Mouse (Mus musculus) gastrocnemius, adult 18-20 months (tissue): ENCODE results near the gene Relt. TPM values are rescaled to one million over a fixed set of nuclear protein-coding genes. Genes with fewer than 3 reads are reported as not detected.
"Not testable (repeated sequence)": the region's sequence is repeated elsewhere in the genome, so short reads cannot be mapped to it uniquely, and the experiment has no call there.

ENCODE experiments used
- DNase-seq: peaks from one replicate; pipeline ENCODE4 v3.0.0; 2021; ENCODE audit warnings: low spot score
- total RNA-seq, 2 experiments: library from RNA; stranded (reverse); gene quantifications; 2 replicates each; pipeline ENCODE4 v1.2.3; 2021

Relt gene
- total RNA-seq, 2 experiments from 2014 or later: 15.5 to 23.8 TPM

GRCm38 (mm10) chr7:100846033-100846432 is 17.2 kb downstream of the Relt start:
- DNase-seq: not testable (repeated sequence)

- DNase-seq: no peak
These were observed 17.8 kb downstream of the Relt start for GRCm38 (mm10) chr7:100845412-100845811.

DNA sequence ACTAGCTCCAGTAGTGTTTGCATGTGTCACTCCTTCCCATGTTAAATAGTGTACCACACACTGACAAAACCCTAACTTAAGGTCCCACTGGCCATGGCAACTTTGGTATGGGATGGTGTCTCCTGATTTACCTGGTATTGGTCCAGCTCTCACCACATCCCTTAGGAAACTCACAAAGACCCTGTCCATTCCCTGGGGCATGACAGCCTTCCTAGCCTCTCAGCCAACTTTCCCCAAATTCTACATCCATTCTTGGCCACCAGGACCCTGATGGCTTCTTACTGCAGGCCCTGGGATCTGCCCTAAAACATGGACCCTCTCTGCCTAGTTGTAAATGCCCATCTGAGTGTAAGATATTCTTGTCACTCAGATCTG is 18.2 kb downstream of the Relt start:
- no peak for DNase-seq

- DNase-seq: no peak
These were observed 18.7 kb downstream of the Relt start for GRCm38 (mm10) chr7:100844385-100845025.

GRCm38 (mm10) chr7:100843866-100844265 is 19.4 kb downstream of the Relt start:
- no peak for DNase-seq

DNA sequence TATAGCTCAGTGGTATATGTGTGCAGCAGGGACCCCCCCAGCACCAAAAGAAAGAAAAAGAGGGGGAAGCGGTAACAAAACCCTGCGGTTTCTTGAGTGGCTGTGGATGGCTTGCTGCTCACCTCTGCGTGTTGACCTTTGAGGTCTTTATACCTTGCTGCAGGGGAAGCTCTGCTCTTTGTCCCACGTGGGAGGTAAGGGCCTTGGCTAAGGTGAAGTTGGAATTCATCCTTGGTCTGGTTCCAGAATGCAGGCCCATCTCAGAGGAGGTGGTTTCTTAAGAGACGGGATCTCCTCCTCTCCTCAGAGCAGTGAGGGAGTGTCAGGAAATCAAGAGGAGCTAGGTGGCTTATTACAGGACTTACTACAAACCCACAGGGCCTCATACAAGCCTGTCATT is 21.1 kb downstream of the Relt start:
- no peak for DNase-seq

DNA sequence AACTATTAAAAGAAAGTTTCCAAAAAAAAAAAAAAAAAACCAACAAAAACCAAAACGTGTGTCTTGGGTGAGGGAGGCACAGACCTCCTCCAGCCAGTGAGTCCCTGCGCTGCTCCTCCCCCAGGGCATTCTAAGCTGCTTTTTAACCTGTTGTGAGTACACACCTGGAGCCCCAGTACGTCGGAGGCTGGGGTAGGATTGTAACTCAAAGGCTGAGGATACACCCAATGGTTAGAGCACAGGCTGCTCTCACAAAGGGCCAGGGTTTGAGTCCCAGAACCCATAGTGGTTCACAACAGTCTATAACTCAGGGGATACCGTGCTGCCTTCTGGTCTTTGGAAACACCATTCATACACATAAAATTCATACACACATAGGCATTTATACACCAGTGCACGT is 21.6 kb downstream of the Relt start:
- no peak for DNase-seq

DNA sequence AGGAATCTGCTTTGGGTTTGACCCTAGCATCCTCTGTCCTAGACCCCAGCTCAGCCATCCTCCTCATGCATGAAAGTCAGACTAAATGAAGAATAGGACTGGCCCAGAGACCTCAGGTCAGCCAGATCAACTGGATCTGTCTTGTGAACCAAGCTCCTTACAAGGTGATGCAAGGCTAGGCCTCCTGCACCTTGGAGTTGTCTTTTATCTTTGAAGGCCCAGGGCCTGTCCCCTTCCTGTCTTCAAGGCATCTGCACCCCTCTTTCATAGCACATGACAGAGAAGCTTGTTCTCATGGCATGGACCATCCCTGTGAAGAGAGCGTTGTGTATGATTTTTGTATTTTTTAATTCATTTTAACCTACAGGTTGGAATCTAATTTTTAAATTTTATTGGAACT is 22.3 kb downstream of the Relt start:
- DNase-seq: no peak

DNA sequence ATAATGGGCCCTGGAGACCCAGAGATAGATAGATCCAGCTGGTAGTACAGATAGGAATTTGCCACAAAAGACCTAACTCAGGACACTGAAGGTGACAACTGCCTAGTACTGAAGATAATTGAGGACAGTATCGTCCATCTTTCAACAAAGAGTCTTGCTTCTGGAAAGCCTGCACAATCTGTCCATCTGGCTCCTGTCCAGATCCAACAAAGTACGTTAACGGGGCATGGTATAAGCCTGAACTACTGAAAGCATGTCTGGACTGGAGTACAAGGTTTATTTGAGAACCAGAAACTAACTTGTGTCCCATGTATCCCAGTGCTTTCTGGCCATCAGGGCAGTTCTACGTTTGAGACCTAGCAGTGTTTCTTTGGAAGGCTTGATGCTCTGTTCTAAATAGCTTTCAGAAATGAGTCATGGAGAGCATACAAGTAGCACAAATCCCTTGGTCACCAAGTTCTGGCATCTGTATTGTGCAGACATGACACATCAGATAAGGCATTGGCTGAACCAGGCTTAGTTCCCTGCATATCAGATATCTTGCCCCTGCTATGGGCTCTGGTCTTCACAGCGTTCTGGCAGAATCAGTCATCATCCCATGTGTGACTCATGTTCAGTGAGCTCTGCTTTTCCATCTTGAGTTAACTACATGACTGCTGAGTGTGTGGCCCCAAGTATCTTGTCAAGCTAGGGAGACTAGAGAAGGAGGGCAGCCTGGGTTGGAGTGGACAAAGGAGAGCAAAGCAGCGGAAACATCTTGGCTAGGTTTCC is 23.4 kb downstream of the Relt start:
- no peak for DNase-seq

DNA sequence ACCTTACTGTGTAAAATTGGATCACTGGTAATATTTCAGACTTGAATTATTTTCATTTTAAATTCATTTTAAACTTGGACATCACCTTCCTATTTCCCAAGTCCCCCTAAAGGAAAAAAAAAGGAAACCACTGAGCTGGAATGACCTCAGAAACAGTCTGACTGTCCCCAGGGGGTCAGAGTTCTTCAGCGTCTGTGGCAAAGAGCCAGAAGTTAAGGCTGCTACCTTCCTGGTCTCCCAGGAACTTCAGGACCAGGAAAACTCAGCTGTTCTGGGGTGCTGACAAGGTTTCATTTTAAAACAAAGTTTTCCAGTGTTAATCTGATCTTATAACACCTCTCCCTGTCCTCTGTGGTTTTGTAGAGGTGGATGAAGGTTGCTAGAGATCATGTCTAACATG is 25.5 kb downstream of the Relt start:
- DNase-seq: no peak

DNA sequence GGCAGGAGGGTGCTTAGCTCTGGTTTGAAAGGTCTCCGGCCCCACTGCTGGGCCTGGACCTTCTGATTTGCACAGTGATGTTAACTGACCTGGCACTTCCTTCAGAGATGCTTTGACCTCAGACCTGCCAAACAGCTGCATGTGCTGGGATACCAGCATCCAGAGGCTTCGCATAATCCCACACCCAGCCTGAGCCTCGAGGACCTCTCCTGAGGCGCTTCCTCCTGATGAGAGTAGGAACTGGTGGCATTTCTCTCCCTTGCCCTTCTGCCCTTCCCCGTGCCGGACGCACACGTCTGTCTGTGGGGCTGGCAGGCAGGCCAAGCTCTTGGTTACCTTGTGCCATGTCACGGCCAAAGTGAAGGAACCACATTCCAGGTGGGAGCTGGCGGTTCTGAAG is 26.6 kb downstream of the Relt start:
- no peak for DNase-seq

DNA sequence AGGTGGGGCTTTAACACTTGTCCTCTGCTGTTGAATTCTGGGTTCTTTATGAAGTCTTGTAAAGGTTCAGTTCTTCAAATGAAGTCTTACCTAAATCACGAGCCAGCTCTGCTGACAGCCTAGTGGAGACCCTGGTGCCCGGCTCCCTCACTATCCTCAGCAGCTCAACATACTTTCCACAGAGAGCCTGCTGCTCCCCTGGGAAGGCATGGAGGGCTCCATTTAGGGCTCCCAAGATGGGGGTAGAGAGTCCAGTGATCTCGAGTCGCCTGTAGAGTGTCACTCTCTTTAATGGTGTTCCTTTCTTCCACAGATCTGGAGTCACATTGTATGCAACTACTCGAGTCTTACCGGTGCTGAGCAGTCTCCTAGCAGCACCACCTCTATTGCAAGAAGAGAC is 27.5 kb downstream of the Relt start:
- no peak for DNase-seq

- no peak for DNase-seq
These were observed 28.1 kb downstream of the Relt start for GRCm38 (mm10) chr7:100835168-100835567.

GRCm38 (mm10) chr7:100833859-100834258 is 29.4 kb downstream of the Relt start:
- DNase-seq: no peak

DNA sequence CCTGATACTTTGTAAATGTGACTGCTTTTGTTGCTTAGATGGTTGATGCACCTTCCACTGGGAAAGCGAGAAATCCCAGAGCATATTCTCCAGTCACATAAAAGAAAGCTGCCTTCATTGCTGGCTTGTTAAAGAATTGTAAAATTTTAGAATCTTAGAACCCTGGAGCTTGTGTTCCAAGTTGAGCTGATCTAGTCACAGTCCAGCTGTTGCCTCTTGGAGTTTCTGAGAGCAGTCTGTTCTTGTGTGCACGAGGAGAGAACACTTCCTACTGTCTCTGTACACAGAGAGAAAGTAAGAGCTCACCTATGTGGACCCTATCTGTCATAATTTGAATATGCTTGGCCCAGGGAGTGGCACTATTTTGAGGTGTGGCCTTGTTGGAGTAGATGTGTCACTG is 34.7 kb downstream of the Relt start:
- no peak for DNase-seq

DNA sequence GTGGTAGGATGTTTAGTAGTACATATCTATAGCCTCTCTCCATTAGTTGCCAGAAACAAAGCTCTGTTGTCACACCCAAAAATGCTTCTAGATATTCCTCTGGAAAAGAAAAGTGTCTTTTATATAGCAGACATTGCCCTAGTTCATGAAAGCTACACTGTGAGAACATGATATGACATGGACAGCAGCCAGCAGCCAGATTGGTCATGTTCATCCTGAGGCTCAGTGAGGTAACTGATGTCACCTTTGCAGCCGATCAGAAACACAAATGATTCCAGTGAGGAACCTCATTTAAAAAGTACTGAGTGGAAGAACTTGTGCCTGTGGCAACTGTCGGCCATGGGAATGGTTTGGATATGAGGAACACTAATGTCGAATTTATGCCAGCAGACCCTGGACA is 38.6 kb downstream of the Relt start:
- peak; percentile 66 for DNase-seq

DNA sequence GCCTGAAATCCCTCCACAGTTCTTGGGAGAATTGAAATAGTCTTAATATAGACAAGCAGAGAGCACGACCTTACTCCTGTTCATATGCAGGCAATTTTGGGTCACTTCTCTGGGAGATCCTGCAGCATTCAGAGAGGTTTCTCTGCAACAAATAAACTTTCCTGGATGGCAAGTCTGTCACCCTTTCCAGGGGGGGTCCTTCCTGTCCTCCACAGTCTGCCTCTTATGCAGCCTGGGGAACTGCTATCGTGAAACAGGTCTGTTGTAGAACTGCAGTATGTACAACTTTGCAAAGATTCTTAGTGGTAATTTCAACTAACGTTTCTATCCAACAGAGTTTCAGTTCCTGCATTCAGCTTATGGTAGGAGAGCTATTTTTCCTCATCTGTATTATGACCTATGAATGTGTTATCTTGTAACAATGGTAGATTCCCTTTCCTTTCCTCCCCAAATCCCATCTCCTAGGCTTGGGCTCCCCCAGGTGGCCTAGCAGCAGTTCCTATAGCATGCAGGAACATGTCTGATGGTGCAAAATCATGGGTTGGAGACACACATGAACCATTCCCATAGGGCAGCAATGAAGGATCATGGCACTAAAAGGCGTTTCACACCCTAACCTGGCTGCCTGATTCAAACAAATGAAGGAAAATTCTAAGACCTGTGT is 44.7 kb downstream of the Relt start:
- no peak for DNase-seq

DNA sequence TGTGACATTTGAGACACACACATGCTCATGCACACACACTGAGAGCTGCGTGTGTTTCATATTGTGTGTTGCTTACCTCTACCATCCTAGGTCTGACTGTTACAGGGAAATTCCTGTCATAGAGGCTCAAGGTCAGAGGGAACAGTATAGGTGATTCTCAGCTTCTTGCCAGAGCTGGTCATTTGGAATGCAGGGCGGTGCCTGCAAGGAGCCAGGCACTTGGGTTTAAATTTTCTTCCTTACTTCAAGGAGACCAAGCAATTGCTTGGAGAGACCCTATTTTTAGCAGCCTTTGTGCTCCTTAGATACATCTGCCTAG is 45.8 kb downstream of the Relt start:
- DNase-seq: no peak

DNA sequence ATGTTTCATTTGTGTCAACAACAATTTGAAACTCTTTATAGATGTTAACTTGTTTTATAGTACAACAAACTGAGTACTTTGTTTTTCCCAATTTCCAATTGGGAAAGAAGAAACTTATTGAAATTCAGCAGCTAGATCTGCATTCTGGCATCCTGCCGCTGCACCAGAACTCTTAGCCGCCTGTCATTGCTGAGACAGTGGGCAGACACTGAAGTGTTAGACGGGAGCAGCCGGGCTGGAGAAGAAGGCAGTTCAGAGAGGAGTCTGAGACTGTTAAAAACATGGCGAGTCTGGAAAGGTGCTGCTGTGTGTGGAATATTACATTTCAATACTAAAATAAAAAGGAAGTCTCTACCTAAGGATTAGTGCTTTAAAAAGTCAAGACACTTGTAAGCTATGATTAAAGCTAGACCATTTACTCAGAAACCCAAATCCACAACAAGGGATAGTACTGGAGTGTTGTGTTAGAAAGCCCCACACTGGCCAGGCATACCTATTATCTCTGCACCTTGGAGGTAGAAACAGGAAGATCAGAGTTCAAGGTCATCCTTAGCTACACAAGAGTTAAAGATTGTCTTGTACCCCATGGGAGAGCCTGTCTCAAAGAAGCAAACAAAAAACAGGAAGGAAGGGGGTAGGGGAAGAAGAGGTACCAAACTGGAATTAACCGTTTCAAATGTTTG is 46.3 kb downstream of the Relt start:
- DNase-seq: no peak

GRCm38 (mm10) chr7:100815900-100816570 is 47.2 kb downstream of the Relt start:
- peak; percentile 18 for DNase-seq

GRCm38 (mm10) chr7:100812641-100813040 is 50.6 kb downstream of the Relt start:
- DNase-seq: no peak

- no peak for DNase-seq
These were observed 51.3 kb downstream of the Relt start for GRCm38 (mm10) chr7:100811912-100812311.
